Mouse (Mus musculus): ENCODE results near the gene Slc4a3.

GRCm38 (mm10) chr1:75610553-75610952 is 64.5 kb downstream of the Slc4a3 start:
- no peak for TF ChIP-seq CTCF (IDR thresholded peaks at IDR 0.05; ENCODE audit: borderline replicate concordance, control insufficient read depth, extremely low read depth, insufficient read depth, low read length, poor library complexity)
- no peak for TF ChIP-seq POLR2A (IDR thresholded peaks at IDR 0.05; ENCODE audit: control insufficient read depth, extremely low read depth, insufficient read depth, low read length, poor library complexity)

Measured in thymus, adult 2 months (tissue).